Mouse (Mus musculus) adrenal gland, postnatal 25 days (tissue): ENCODE measurements at regions not wholly inside any gene's neighbourhood (a gene's known extent, or its start where the extent isn't known, plus 50 kb on each side); places are given as distances from the start of the nearest gene placed in this dataset.

Experiments used
- DNase-seq: peaks from one replicate; pipeline ENCODE4 v3.0.0; 2021; ENCODE audit warnings: mixed read lengths

- DNase-seq = no peak
Measured at GRCm38 (mm10) chr7:74224378-74224777, 210.9 kb upstream of the St8sia2 start.

- DNase-seq = peak; percentile 10
Measured at GRCm38 (mm10) chr7:74200661-74201060, 187.2 kb upstream of the St8sia2 start.

GRCm38 (mm10) chr7:74198796-74199195, 185.3 kb upstream of the St8sia2 start:
- no peak for DNase-seq

GRCm38 (mm10) chr7:74184661-74185060, 171.2 kb upstream of the St8sia2 start:
- DNase-seq = no peak

GRCm38 (mm10) chr7:74174206-74174605, 160.7 kb upstream of the St8sia2 start:
- DNase-seq = no peak

- no peak for DNase-seq
Measured at GRCm38 (mm10) chr7:74173230-74173612, 159.7 kb upstream of the St8sia2 start.

- no peak for DNase-seq
Measured at GRCm38 (mm10) chr7:74172504-74173229, 159.2 kb upstream of the St8sia2 start.

GRCm38 (mm10) chr7:74151590-74151989, 138.1 kb upstream of the St8sia2 start:
- DNase-seq = no peak

GRCm38 (mm10) chr7:74143236-74143635, 129.7 kb upstream of the St8sia2 start:
- no peak for DNase-seq

- no peak for DNase-seq
Measured at GRCm38 (mm10) chr7:74138169-74138568, 124.7 kb upstream of the St8sia2 start.

- DNase-seq = no peak
Measured at GRCm38 (mm10) chr7:74130206-74130836, 116.8 kb upstream of the St8sia2 start.

GRCm38 (mm10) chr7:74112071-74112470, 98.6 kb upstream of the St8sia2 start:
- no peak for DNase-seq

GRCm38 (mm10) chr7:74108347-74108746, 94.9 kb upstream of the St8sia2 start:
- DNase-seq = no peak

- DNase-seq = peak; percentile 40
Measured at GRCm38 (mm10) chr7:74107176-74107928, 93.9 kb upstream of the St8sia2 start.

GRCm38 (mm10) chr7:74091402-74092025, 78.0 kb upstream of the St8sia2 start:
- no peak for DNase-seq

- DNase-seq = no peak
Measured at GRCm38 (mm10) chr7:74080846-74081235, 67.4 kb upstream of the St8sia2 start.

GRCm38 (mm10) chr7:74080079-74080845, 66.8 kb upstream of the St8sia2 start:
- no peak for DNase-seq

- DNase-seq = no peak
Measured at GRCm38 (mm10) chr7:74072632-74073031, 59.1 kb upstream of the St8sia2 start.

- DNase-seq = no peak
Measured at GRCm38 (mm10) chr7:74070836-74071235, 57.3 kb upstream of the St8sia2 start.

GRCm38 (mm10) chr7:74065449-74066099, 52.1 kb upstream of the St8sia2 start:
- no peak for DNase-seq
